Mouse (Mus musculus) neural tube, embryonic 15.5 days (tissue): ENCODE data around the gene Tmem150c. TPM values are rescaled to one million over a fixed set of nuclear protein-coding genes. Genes with fewer than 3 reads are reported as not detected.
A peak's percentile ranks its signal among the peaks of the same experiment; 100 is the strongest.

Source experiments
- ATAC-seq: fragments of 200-750 bp; cut with Nextera tagmentation; 2 replicates; pipeline ENCODE4 v1.8.0; 2017; ENCODE audit warnings: mild to moderate bottlenecking, moderate TSS enrichment, moderate library complexity; ENCODE audit not compliant: low FRiP score
- H3K27ac ChIP-seq: fragments of 300-500 bp; sonication (generic); replicated peaks from 2 replicates; pipeline ENCODE4 v1.5.1; 2015; ENCODE audit warnings: mild to moderate bottlenecking, inconsistent platforms
- H3K27me3 ChIP-seq: fragments of 300-500 bp; sonication (generic); replicated peaks from 2 replicates; pipeline ENCODE4 v1.6.1; 2015; ENCODE audit warnings: inconsistent platforms
- H3K36me3 ChIP-seq: fragments of 300-500 bp; sonication (generic); 2 replicates; pipeline ENCODE4 v1.6.1; 2015; ENCODE audit warnings: inconsistent platforms
- H3K4me1 ChIP-seq: fragments of 300-500 bp; sonication (generic); 2 replicates; pipeline ENCODE4 v1.6.1; 2015; ENCODE audit warnings: inconsistent platforms
- H3K4me2 ChIP-seq: fragments of 300-500 bp; sonication (generic); 2 replicates; pipeline ENCODE4 v1.6.1; 2015; ENCODE audit warnings: inconsistent platforms, mild to moderate bottlenecking, moderate library complexity
- H3K4me3 ChIP-seq: fragments of 300-500 bp; sonication (generic); replicated peaks from 2 replicates; pipeline ENCODE4 v1.5.1; 2015; ENCODE audit warnings: mild to moderate bottlenecking, inconsistent platforms
- H3K9ac ChIP-seq: fragments of 300-500 bp; sonication (generic); replicated peaks from 2 replicates; pipeline ENCODE4 v1.6.1; 2015; ENCODE audit warnings: mild to moderate bottlenecking, inconsistent platforms
- H3K9me3 ChIP-seq: fragments of 300-500 bp; sonication (generic); replicated peaks from 2 replicates; pipeline ENCODE4 v1.6.1; 2016; ENCODE audit warnings: inconsistent platforms
- WGBS: fragments of 180-500 bp; shearing (Covaris S2); methylation state at CpG from one replicate; pipeline ENCODE4 v1.1.7; 2015; ENCODE audit warnings: mixed read lengths; 5-methylcytosine and 5-hydroxymethylcytosine counted together
- polyA plus RNA-seq: library from polyadenylated mRNA; unstranded; fragments of >200 nt; fragmentation: Nextera tagmentation; extraction: Ambion mirVana; gene quantifications from 2 replicates; pipeline ENCODE4 v1.2.1, GENCODE M21; 2015

Gene Tmem150c
- polyA plus RNA-seq, 1 experiment from 2014 or later: 35.0 TPM

- H3K4me2 ChIP-seq: peak overlapping the region; percentile 34
- peak; percentile 13; the same call in 1 of the 2 replicates for ATAC-seq
- no peak overlapping the region for H3K4me3 ChIP-seq
- WGBS: 16% methylated on average over 12 of the region's 12 CpGs
- H3K27ac ChIP-seq: peak overlapping the region; percentile 80
- H3K9me3 ChIP-seq: no peaks in the 10 kb centered on the region
- H3K27me3 ChIP-seq: no peaks in the 10 kb centered on the region
- no peak overlapping the region for H3K9ac ChIP-seq
- H3K4me1 ChIP-seq: peaks cover 32% of the 10 kb centered on the region
- H3K36me3 ChIP-seq: no peaks in the 10 kb centered on the region
Observed at GRCm38 (mm10) chr5:100090515-100091262, 68.9 kb downstream of the Tmem150c start.

GRCm38 (mm10) chr5:100085097-100085496, 74.5 kb downstream of the Tmem150c start:
- Histone ChIP-seq H3K27me3 (no peaks in the 10 kb centered on the region), H3K4me2 (no peak overlapping the region), H3K27ac (no peak overlapping the region; the same call in 1 of the 2 replicates), H3K9me3 (no peaks in the 10 kb centered on the region), H3K4me3 (no peak overlapping the region), H3K4me1 (peaks cover 26% of the 10 kb centered on the region), H3K36me3 (0 out of 2 replicates have a peak, but pooled peaks cover 3% of the 10 kb centered on the region), H3K9ac (no peak overlapping the region)
- no peak for ATAC-seq
- 40% methylated on average over 8 of the region's 8 CpGs for WGBS

- no peak overlapping the region for H3K9ac ChIP-seq
- H3K36me3 ChIP-seq: 0 out of 2 replicates have a peak, but pooled peaks cover 3% of the 10 kb centered on the region
- 46% methylated on average over 12 of the region's 12 CpGs for WGBS
- no peak overlapping the region for H3K27ac ChIP-seq
- H3K4me2 ChIP-seq: no peak overlapping the region
- peaks cover 33% of the 10 kb centered on the region for H3K4me1 ChIP-seq
- H3K9me3 ChIP-seq: no peaks in the 10 kb centered on the region
- no peak for ATAC-seq
- no peaks in the 10 kb centered on the region for H3K27me3 ChIP-seq
- H3K4me3 ChIP-seq: no peak overlapping the region
Observed at GRCm38 (mm10) chr5:100083953-100084562, 75.5 kb downstream of the Tmem150c start.

GRCm38 (mm10) chr5:100082006-100082405, 77.6 kb downstream of the Tmem150c start:
- WGBS: 93% methylated on average over 4 of the region's 4 CpGs
- Histone ChIP-seq H3K27me3 (no peaks in the 10 kb centered on the region), H3K9me3 (no peaks in the 10 kb centered on the region), H3K9ac (no peak overlapping the region), H3K36me3 (0 out of 2 replicates have a peak, but pooled peaks cover 3% of the 10 kb centered on the region), H3K27ac (no peak overlapping the region), H3K4me1 (peaks cover 35% of the 10 kb centered on the region), H3K4me3 (no peak overlapping the region), H3K4me2 (no peak overlapping the region)
- no peak for ATAC-seq

GRCm38 (mm10) chr5:100079931-100080275, 79.7 kb downstream of the Tmem150c start:
- Histone ChIP-seq H3K4me1 (peaks cover 25% of the 10 kb centered on the region), H3K4me3 (no peak overlapping the region), H3K27me3 (no peaks in the 10 kb centered on the region), H3K27ac (no peak overlapping the region), H3K4me2 (peak overlapping the region; percentile 46; the same call in 1 of the 2 replicates), H3K9me3 (no peaks in the 10 kb centered on the region), H3K9ac (no peak overlapping the region), H3K36me3 (0 out of 2 replicates have a peak, but pooled peaks cover 3% of the 10 kb centered on the region)
- 0 out of 2 replicates have a peak, but pooled peaks have one; percentile 12 for ATAC-seq
- 63% methylated on average over 8 of the region's 8 CpGs for WGBS

GRCm38 (mm10) chr5:100079040-100079930, 80.3 kb downstream of the Tmem150c start:
- WGBS: 30% methylated on average over 36 of the region's 36 CpGs
- peak overlapping the region; percentile 16 for H3K4me3 ChIP-seq
- ATAC-seq: peak; percentile 42; the same call in 1 of the 2 replicates
- H3K27me3 ChIP-seq: no peaks in the 10 kb centered on the region
- H3K27ac ChIP-seq: no peak overlapping the region
- peak overlapping the region; percentile 46 for H3K4me2 ChIP-seq
- peaks cover 23% of the 10 kb centered on the region for H3K4me1 ChIP-seq
- H3K9ac ChIP-seq: no peak overlapping the region
- no peaks in the 10 kb centered on the region for H3K9me3 ChIP-seq
- 0 out of 2 replicates have a peak, but pooled peaks cover 3% of the 10 kb centered on the region for H3K36me3 ChIP-seq

- WGBS: 58% methylated on average over 4 of the region's 4 CpGs
- H3K4me3 ChIP-seq: no peak overlapping the region
Observed at GRCm38 (mm10) chr5:100074571-100074970, 85.0 kb downstream of the Tmem150c start.

GRCm38 (mm10) chr5:100072557-100072956, 87.1 kb downstream of the Tmem150c start:
- H3K4me2 ChIP-seq: no peak overlapping the region
- no peaks in the 10 kb centered on the region for H3K4me1 ChIP-seq
- H3K36me3 ChIP-seq: peaks cover 39% of the 10 kb centered on the region
- H3K27me3 ChIP-seq: no peaks in the 10 kb centered on the region
- WGBS: 51% methylated on average over 9 of the region's 9 CpGs
- no peak for ATAC-seq
- no peak overlapping the region for H3K27ac ChIP-seq
- H3K9ac ChIP-seq: no peak overlapping the region
- no peak overlapping the region for H3K4me3 ChIP-seq
- no peaks in the 10 kb centered on the region for H3K9me3 ChIP-seq

More at GRCm38 (mm10) chr5:100074571-100074970, 85.0 kb downstream of the Tmem150c start:
- Histone ChIP-seq H3K27me3 (no peaks in the 10 kb centered on the region), H3K36me3 (peaks cover 24% of the 10 kb centered on the region), H3K9ac (no peak overlapping the region), H3K4me2 (no peak overlapping the region), H3K27ac (no peak overlapping the region), H3K4me1 (0 out of 2 replicates have a peak, but pooled peaks cover 7% of the 10 kb centered on the region), H3K9me3 (no peaks in the 10 kb centered on the region)
- no peak for ATAC-seq

- no peak overlapping the region for H3K4me2 ChIP-seq
- ATAC-seq: no peak
- H3K9ac ChIP-seq: no peak overlapping the region
- no peak overlapping the region for H3K27ac ChIP-seq
- no peaks in the 10 kb centered on the region for H3K27me3 ChIP-seq
- H3K36me3 ChIP-seq: peaks cover 42% of the 10 kb centered on the region
- H3K4me3 ChIP-seq: no peak overlapping the region
- H3K4me1 ChIP-seq: no peaks in the 10 kb centered on the region
- 91% methylated on average over 5 of the region's 5 CpGs for WGBS
- no peaks in the 10 kb centered on the region for H3K9me3 ChIP-seq
Observed at GRCm38 (mm10) chr5:100071541-100071940, 88.1 kb downstream of the Tmem150c start.

GRCm38 (mm10) chr5:100070255-100070654, 89.4 kb downstream of the Tmem150c start:
- Histone ChIP-seq H3K4me3 (no peak overlapping the region), H3K4me2 (no peak overlapping the region), H3K27me3 (no peaks in the 10 kb centered on the region), H3K9ac (no peak overlapping the region), H3K4me1 (no peaks in the 10 kb centered on the region), H3K36me3 (peaks cover 49% of the 10 kb centered on the region), H3K27ac (no peak overlapping the region), H3K9me3 (no peaks in the 10 kb centered on the region)
- 0 out of 2 replicates have a peak, but pooled peaks have one; percentile 69 for ATAC-seq
- 28% methylated on average over 3 of the region's 3 CpGs for WGBS

- WGBS: 97% methylated on average over 2 of the region's 2 CpGs
- no peak for ATAC-seq
Observed at GRCm38 (mm10) chr5:100069526-100069925, 90.1 kb downstream of the Tmem150c start.

More at GRCm38 (mm10) chr5:100069526-100069925, 90.1 kb downstream of the Tmem150c start:
- Histone ChIP-seq H3K4me2 (no peak overlapping the region), H3K4me1 (no peaks in the 10 kb centered on the region), H3K27ac (no peak overlapping the region), H3K36me3 (peaks cover 55% of the 10 kb centered on the region), H3K9me3 (no peaks in the 10 kb centered on the region), H3K9ac (no peak overlapping the region), H3K4me3 (no peak overlapping the region), H3K27me3 (no peaks in the 10 kb centered on the region)
